Mouse (Mus musculus) limb, embryonic 12.5 days (tissue): ENCODE measurements around the gene Gm49369. TPM values are rescaled to one million over a fixed set of nuclear protein-coding genes. Genes with fewer than 3 reads are reported as not detected.
"Not testable (repeated sequence)": the region's sequence is repeated elsewhere in the genome, so short reads cannot be mapped to it uniquely, and the experiment has no call there.

ENCODE experiments used
- ATAC-seq: fragments of 200-750 bp; cut with Nextera tagmentation; 2 replicates; pipeline ENCODE4 v1.8.0; 2017; ENCODE audit warnings: low read depth, moderate TSS enrichment; ENCODE audit not compliant: insufficient number of reproducible peaks, insufficient read depth, low FRiP score, low TSS enrichment
- H3K27ac ChIP-seq: fragments of 300-500 bp; sonication (generic); 2 replicates; pipeline ENCODE4 v1.5.1; 2016; ENCODE audit warnings: mild to moderate bottlenecking, moderate library complexity
- H3K27me3 ChIP-seq: fragments of 300-500 bp; sonication (generic); 2 replicates; pipeline ENCODE4 v1.6.1; 2016; ENCODE audit warnings: mild to moderate bottlenecking, moderate library complexity
- H3K36me3 ChIP-seq: fragments of 300-500 bp; sonication (generic); 2 replicates; pipeline ENCODE4 v1.6.1; 2016; ENCODE audit warnings: mild to moderate bottlenecking, moderate library complexity
- H3K4me1 ChIP-seq: fragments of 300-500 bp; sonication (generic); replicated peaks from 2 replicates; pipeline ENCODE4 v1.6.1; 2016
- H3K4me2 ChIP-seq: fragments of 300-500 bp; sonication (generic); 2 replicates; pipeline ENCODE4 v1.6.1; 2016; ENCODE audit warnings: mild to moderate bottlenecking, moderate library complexity
- H3K4me3 ChIP-seq: fragments of 300-500 bp; sonication (generic); replicated peaks from 2 replicates; pipeline ENCODE4 v1.5.1; 2016; ENCODE audit warnings: mild to moderate bottlenecking
- H3K9ac ChIP-seq: fragments of 300-500 bp; sonication (generic); replicated peaks from 2 replicates; pipeline ENCODE4 v1.6.1; 2016; ENCODE audit warnings: mild to moderate bottlenecking, moderate library complexity
- H3K9me3 ChIP-seq: fragments of 300-500 bp; sonication (generic); 2 replicates; pipeline ENCODE4 v1.6.1; 2016; ENCODE audit warnings: mild to moderate bottlenecking, moderate library complexity
- WGBS: fragments of 180-500 bp; shearing (Covaris S2); methylation state at CpG from one replicate; pipeline ENCODE4 v1.1.7; 2016; 5-methylcytosine and 5-hydroxymethylcytosine counted together
- polyA plus RNA-seq: library from polyadenylated mRNA; unstranded; fragments of >200 nt; fragmentation: Nextera tagmentation; extraction: Ambion mirVana; gene quantifications from 2 replicates; pipeline ENCODE4 v1.2.1, GENCODE M21; 2016

The Gm49369 gene
- polyA plus RNA-seq, 1 experiment from 2014 or later = 3.4 TPM

DNA sequence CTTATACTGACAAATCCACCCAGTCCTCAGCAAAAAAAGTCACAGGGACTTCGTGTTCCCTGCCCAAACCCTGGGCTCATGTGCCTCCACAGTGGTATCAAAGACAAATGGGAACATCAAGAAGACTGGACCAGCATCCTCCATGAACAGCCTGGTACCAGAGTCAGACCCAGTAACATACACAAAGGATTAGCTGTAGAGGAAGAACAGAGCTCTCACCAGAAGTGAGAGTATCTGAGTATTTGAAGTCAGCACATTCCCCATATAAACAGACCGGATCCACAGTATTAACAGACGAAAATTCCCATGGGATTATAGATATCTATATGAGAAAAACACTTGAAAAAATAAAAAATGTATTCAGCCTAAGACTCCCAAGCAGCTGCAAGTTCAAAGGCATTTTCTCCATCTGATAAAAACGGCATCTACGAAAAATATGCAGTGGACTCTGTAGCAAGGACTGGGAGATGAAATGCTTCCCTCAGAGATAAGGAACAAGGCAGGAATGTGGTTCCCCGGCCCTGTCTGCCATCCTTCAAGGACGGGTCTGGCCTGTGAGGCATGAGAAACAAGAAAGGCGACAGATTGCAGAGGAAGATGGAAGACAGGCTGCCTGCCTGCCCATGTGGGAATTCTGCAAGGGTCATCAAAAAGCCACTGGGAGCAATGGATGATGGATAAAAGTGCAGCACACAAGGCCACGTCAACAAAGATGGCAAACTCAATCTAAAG is 55.6 kb downstream of the Gm49369 start:
- Histone ChIP-seq H3K4me1 (peaks cover 11% of the 10 kb centered on the region), H3K4me3 (no peak overlapping the region), H3K9ac (no peak overlapping the region), H3K4me2 (no peak overlapping the region), H3K27me3 (no peaks in the 10 kb centered on the region), H3K9me3 (no peaks in the 10 kb centered on the region), H3K36me3 (no peaks in the 10 kb centered on the region), H3K27ac (no peak overlapping the region)
- ATAC-seq = no peak
- WGBS = 45% methylated on average over 9 of the region's 9 CpGs

- no peak overlapping the region for H3K4me2 ChIP-seq
- peaks cover 24% of the 10 kb centered on the region for H3K4me1 ChIP-seq
- 74% methylated on average over 12 of the region's 12 CpGs for WGBS
- no peaks in the 10 kb centered on the region for H3K36me3 ChIP-seq
- no peak overlapping the region for H3K9ac ChIP-seq
- no peaks in the 10 kb centered on the region for H3K27me3 ChIP-seq
- H3K27ac ChIP-seq = peak overlapping the region; percentile 82; the same call in 1 of the 2 replicates
- H3K4me3 ChIP-seq = no peak overlapping the region
- ATAC-seq = no peak
- H3K9me3 ChIP-seq = no peaks in the 10 kb centered on the region
Measured at GRCm38 (mm10) chr7:142323396-142324117, 58.9 kb downstream of the Gm49369 start.

- Histone ChIP-seq H3K27ac (peak overlapping the region; percentile 82; the same call in 1 of the 2 replicates), H3K9ac (no peak overlapping the region), H3K27me3 (no peaks in the 10 kb centered on the region), H3K4me1 (peaks cover 24% of the 10 kb centered on the region), H3K4me2 (no peak overlapping the region), H3K36me3 (no peaks in the 10 kb centered on the region), H3K4me3 (no peak overlapping the region), H3K9me3 (no peaks in the 10 kb centered on the region)
- 81% methylated on average over 6 of the region's 6 CpGs for WGBS
- ATAC-seq = no peak
Measured at GRCm38 (mm10) chr7:142322641-142323040, 59.8 kb downstream of the Gm49369 start.

DNA sequence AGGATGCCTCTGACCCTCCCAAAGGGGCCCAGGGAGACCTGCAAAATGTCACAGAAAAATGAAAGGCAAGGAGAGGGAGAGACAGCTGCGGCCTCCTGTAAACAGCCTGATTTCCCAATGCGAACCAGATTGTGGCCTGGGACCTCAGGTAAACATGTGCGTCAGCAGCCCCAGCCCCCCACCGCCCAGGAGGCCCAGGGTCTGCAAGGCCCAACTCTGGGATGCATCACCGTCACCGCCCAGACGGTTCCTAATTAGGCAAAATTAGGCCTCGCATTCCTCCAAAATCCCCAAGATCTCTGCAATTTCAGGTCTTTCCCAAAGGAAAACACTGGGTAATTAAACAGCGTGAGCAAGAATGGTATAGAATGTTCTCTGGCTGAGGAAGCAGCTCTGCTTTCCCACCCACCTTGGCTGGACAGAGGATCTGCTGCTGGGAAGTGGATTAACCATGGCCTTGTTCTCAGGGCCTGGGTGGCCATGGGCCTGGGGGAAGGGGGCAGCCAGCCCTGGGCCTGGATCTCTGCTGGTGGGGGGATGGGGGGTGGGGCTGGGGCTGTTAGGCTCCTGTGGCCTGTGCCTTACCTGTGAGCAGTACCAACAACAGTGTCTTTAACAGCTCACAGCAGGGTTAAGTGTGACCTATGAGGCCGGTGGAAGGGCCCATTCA is 60.7 kb downstream of the Gm49369 start:
- WGBS = 12% methylated on average over 6 of the region's 10 CpGs
- not testable (repeated sequence) for ATAC-seq
- peak overlapping the region; percentile 86 for H3K27ac ChIP-seq

More for the DNA sequence above, 60.7 kb downstream of the Gm49369 start:
- not testable (repeated sequence) for H3K9ac ChIP-seq, H3K9me3 ChIP-seq, H3K4me2 ChIP-seq, H3K27me3 ChIP-seq, H3K36me3 ChIP-seq, H3K4me3 ChIP-seq
- H3K4me1 ChIP-seq = peaks cover 31% of the 10 kb centered on the region

Other genes starting within 250 kb of the Gm49369 start
- gene Gm39115, start 246.6 kb downstream of the Gm49369 start, polyA plus RNA-seq = not detected in 2 replicates
- not detected in 2 replicates for gene Gm45337, start 238.1 kb downstream of the Gm49369 start, polyA plus RNA-seq
- gene Gm29735, start 225.6 kb downstream of the Gm49369 start, polyA plus RNA-seq = not detected in 2 replicates
- not detected in 2 replicates for gene Gm4553, start 216.9 kb downstream of the Gm49369 start, polyA plus RNA-seq
- not detected in 2 replicates for gene Krtap5-2, start 206.7 kb downstream of the Gm49369 start, polyA plus RNA-seq
- not detected in 2 replicates for gene Gm10153, start 192.3 kb downstream of the Gm49369 start, polyA plus RNA-seq
- gene Krtap5-3, start 181.3 kb downstream of the Gm49369 start, polyA plus RNA-seq = not detected in 2 replicates
- not detected in 2 replicates for gene Gm7579, start 170.8 kb downstream of the Gm49369 start, polyA plus RNA-seq
- not detected in 2 replicates for gene Krtap5-5, start 152.7 kb downstream of the Gm49369 start, polyA plus RNA-seq
- gene Gm40460, start 141.6 kb downstream of the Gm49369 start, polyA plus RNA-seq = not detected in 2 replicates
- not detected in 2 replicates for gene Gm2431, start 124.3 kb downstream of the Gm49369 start, polyA plus RNA-seq
- gene Gm4559, start 108.3 kb downstream of the Gm49369 start, polyA plus RNA-seq = not detected in 2 replicates
- gene Krtap5-1, start 85.5 kb downstream of the Gm49369 start, polyA plus RNA-seq = not detected in 2 replicates
- not detected in 2 replicates for gene Krtap5-4, start 79.1 kb downstream of the Gm49369 start, polyA plus RNA-seq
- 0.27 and 0.33 TPM in 2 replicates for gene Ifitm10, start 8.9 kb downstream of the Gm49369 start, polyA plus RNA-seq
- gene Ctsd, start 5.4 kb upstream of the Gm49369 start, polyA plus RNA-seq = 135 and 145 TPM in 2 replicates
- 0.60 TPM in 1 of 2 replicates, not detected in the other for gene Syt8, start 52.2 kb upstream of the Gm49369 start, polyA plus RNA-seq
- 14.4 and 15.3 TPM in 2 replicates for gene Tnni2, start 59.1 kb upstream of the Gm49369 start, polyA plus RNA-seq
- 30.2 and 30.3 TPM in 2 replicates for gene Lsp1, start 78.1 kb upstream of the Gm49369 start, polyA plus RNA-seq
- 14.3 and 17.3 TPM in 2 replicates for gene Tnnt3, start 116.2 kb upstream of the Gm49369 start, polyA plus RNA-seq
- gene Mrpl23, start 150.0 kb upstream of the Gm49369 start, polyA plus RNA-seq = 29.4 and 33.3 TPM in 2 replicates